Mouse (Mus musculus) lung, postnatal 10 days (tissue): ENCODE results near the gene Hoxc8.

ENCODE experiments used
- DNase-seq: peaks from one replicate; pipeline ENCODE4 v3.0.0; 2021

Gene Hoxc8

DNA sequence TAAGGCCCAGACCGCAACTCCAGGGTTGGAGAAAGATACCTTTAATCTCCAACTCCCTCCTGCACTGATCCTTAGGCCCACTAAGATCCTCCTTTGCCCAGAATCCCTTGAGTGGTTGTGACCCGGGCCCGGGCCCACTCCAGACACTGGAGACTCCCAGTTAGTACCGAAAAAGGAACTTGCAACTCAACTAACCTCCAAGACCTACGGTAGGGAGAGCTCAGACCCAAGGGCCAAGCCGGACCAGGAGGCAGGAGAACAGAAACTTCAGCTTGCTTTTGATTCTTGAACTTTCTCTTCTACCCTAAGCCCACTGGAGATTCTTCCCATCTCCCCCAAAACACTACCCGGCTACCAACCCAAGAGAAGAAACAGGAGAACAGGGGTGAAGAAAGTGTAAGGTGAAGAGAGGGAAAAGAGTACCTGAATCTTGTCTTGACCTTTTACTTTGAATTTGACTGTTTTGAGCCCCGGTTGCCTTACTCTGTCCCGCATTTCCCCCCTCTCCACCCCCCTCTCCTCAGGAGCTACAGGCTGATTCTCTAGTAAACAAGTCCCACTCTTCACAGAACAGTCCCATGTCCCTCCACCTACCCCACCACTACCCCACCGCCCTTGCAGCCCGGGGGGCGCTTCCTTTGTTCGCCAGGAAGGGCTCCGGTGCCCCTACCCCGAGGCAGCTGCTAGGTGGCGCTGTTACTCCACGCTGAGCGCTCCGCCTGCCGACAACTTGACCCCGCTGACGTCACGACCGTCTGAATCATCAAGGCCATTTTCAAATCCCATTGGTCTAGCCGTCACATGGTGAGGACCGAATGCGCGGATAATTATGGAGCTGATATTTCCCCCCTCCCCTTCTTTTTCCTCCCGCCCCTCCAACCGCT is 24.3 kb upstream of the Hoxc8 start:
- DNase-seq, result peak; percentile 74

DNA sequence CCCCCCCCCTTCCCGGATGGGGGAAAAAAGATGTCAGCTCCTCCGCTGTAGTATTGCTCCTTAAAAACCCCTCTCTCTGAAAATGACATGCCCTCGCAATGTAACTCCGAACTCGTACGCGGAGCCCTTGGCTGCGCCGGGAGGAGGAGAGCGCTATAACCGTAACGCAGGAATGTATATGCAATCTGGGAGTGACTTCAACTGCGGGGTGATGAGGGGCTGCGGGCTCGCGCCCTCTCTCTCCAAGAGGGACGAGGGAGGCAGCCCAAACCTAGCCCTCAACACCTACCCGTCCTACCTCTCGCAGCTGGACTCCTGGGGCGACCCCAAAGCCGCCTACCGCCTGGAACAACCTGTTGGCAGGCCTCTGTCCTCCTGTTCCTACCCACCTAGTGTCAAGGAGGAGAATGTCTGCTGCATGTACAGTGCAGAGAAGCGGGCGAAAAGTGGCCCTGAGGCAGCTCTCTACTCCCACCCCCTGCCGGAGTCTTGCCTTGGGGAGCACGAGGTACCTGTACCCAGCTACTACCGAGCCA is 23.6 kb upstream of the Hoxc8 start, which contains the start of gene Hoxc10:
Hoxc10 (plus strand) TSS at position 21 of the 536 bp plus-strand sequence.
- DNase-seq, result no peak

DNA sequence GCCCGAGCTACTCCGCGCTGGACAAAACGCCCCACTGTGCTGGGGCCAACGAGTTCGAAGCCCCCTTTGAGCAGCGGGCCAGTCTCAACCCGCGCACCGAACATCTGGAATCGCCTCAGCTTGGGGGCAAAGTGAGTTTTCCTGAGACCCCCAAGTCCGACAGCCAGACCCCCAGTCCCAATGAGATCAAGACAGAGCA is 23.2 kb upstream of the Hoxc8 start, which contains the start of gene Hoxc5:
Hoxc5 (plus strand) TSS at position 132 of the 199 bp plus-strand sequence.
- no peak for DNase-seq

DNA sequence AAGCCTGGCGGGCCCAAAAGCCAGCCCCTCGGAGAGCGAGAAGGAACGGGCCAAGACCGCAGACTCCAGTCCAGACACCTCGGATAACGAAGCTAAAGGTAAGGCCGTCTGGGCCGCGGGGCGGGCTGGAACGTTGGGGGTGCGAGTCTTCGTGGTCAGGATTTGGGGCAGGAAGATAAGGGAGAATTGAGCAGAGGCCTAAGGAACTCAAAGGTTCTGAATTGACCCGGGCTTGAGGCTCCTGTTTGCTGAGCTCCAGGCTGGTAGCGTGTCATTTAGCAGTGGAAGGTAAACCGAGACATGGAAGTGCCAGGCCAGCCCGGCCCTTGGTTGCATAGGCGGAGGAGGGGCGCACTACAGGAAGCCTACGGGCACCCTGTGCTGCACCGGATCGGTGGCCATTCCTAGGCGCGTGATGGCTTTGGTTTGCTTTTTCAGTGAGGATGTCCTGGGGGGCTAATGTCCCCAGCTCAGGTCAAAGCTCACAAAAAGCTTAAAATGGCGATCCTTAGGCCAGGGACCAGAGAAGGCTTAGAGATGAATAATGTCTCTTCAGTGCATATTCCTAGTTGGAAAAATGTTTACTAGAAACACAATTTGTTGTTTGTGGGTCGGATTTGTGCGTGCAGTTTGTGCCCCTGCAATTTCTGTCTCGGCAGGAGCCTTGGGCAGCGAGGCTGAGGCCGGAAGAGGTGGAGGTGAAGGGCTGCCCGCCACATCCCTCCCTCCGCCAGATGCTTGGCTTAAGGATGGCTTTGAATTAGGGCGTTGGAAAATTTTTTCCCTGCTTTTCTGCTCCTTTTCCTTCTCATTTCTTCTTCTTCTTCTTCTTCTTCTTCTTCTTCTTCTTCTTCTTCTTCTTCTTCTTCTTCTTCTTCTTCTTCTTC is 22.7 kb upstream of the Hoxc8 start:
- DNase-seq, result no peak

DNA sequence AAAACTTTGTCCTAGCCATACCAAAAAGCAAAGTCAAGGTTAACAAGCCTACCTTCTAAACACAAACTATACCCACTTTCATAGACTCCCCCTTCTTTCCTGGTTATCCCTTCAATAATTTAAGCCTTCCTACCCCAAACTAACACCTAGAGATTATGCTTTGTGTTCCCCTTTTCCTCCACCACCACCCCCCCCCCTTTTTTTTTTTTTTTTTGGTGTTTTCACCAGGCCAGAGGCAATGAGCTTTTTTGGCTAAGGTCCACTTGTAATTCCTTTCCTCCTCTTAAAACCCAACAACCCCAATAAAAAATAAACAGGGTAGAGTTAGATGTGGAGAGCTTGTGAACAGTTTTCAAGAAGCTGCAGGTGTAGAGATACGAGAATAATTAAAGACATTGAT is 21.1 kb upstream of the Hoxc8 start:
- DNase-seq, result no peak

DNA sequence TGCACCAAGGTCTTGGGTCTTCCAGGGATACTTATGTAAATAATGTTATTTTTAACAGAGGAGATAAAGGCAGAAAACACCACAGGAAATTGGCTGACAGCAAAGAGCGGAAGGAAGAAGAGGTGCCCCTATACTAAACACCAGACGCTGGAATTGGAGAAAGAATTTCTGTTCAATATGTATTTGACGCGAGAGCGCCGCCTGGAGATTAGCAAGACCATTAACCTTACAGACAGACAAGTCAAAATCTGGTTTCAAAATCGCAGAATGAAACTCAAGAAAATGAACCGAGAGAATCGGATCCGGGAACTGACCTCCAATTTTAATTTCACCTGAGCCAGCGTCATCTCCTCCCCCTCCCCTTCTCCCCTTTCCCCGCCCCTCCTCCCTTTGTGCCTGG is 19.7 kb upstream of the Hoxc8 start:
- peak; percentile 30 for DNase-seq

DNA sequence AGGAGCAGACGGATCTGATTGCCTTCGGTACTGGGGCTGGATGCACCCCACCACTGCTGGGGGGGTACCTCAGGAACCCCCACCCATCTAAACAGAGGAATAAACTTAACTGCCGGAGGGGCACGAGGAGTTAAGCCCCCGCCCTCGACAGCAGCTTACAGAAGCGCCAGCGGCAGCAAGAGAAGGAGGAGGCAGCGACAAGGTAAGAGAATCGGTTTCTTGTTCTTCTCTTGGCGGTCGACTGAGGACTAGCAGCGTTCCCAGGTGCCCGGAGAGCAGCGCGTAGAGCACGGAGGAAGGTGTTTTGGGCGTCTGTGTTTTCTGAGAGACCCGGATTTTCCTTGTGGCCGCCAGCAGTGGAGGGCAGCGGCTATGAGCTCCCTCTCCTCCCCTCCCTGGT is 18.2 kb upstream of the Hoxc8 start:
- DNase-seq, result no peak

DNA sequence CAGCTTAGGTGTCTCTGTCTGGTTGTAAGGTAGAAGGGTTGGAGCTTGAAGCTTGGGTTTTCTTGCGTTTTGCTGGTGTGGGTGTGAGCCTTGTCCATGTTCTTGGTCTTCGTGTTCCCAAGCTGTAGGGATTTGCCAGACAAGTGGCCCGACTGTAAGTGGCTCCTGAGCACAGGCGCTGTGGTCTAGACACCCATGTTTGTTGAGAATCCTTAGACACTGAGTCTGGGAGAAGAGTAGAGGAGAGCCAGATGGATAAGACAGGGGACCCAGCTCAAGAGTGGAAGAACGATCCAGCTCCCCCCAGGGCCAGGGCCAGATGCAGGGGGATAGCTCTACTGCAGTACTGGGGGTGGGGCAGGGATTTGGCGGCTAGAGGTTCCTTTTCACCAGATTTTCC is 17.7 kb upstream of the Hoxc8 start:
- no peak for DNase-seq

DNA sequence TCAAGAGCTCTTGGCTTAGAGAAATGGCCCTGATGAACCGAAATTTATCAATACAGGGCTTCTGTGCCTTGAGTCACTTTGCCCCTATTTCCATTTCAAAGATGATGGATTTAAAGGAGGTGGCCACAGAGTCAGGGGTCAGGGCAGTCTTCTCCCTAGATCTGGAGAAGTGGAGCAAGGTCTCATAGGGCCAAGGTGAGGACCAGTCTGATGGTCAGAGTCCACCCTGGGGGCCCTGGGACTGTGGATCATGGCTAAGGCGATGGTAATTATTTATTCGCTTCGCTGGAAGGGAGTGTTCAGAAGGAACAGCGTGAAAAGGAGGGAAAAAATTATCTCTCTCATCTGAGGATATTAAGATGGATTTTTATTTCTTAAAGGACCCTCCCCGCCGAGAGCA is 15.4 kb upstream of the Hoxc8 start:
- DNase-seq, result no peak

DNA sequence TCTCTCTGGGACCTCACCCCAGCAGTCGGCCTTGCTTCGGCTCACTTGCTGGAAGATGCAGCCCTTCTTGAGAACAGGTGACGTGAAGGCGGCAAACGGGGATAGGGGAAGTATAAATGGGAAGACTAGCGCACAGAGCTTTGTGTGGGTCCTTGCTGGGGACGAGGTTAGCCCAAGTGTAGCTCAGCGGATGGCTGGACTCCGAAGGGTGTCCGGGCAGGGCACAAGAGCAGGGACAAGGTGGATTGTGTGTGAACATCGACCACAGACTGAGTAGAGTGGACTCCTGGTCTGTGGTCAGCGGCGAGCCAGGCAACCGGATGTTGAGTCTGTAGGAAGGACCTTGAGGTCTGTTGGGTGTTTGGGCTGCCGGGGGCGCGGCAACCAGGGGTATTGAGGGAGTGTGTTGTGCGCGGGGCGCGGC is 14.7 kb upstream of the Hoxc8 start:
- no peak for DNase-seq

DNA sequence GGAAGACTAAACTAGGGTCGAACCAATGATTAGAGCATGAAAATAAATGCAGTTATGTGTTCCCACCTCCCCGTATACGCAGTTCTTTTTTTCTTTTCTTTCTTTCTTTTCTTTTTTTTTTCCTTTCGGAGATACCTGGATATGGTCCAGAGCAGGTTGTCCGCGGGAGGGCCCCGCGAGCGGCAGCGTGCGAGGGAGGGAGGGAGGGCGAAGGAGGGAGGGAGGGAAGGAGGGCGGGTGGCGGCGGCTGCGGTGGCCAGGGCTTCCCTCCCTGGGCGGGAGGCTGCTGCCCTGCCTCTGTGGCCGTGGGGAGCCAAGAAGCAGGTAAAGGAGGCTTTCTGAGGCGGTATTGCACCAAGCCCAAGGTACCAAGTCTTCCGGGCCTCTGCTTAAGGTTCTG is 14.2 kb upstream of the Hoxc8 start, which contains the start of gene Hoxc9:
Hoxc9 (plus strand) TSS at position 269 of the 400 bp plus-strand sequence.
- DNase-seq, result no peak

DNA sequence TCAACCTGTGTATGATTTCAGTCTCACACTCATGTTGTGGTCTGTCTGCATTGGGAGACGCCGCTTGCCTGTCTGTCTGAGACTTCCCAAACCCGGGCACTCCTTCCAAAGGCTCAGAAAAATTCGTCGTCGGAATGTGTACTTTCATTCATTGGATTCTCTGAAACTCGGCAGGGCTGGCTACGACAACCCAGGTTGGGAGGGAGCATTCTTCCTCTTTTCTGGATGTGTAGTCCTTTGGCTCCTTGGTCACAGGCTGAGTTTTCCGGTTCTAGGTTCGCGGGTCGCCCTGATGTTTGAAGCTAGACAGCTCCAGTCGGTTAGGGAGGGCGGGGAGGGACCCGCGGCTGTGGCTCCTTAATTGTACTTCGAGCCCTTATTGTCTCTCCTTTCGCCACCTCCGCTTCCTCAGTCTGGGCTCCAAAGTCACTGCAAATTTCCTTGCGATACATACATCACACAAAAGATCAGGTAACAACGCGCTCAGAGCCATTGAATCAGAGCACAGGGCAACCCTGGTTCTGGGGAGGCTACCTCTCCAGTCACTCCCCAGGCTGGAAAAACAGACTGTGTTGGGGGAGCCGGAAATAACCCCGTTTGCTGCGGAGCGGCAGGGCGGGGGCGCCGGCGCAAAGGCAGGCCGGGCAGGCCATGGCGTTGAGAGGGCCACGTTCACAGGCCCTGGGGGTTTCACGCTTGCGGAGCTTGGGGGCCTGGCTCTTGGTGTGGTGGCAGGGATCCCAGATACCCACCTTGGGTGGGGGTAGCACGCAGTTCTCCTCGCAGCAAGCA is 13.6 kb upstream of the Hoxc8 start:
- no peak for DNase-seq

DNA sequence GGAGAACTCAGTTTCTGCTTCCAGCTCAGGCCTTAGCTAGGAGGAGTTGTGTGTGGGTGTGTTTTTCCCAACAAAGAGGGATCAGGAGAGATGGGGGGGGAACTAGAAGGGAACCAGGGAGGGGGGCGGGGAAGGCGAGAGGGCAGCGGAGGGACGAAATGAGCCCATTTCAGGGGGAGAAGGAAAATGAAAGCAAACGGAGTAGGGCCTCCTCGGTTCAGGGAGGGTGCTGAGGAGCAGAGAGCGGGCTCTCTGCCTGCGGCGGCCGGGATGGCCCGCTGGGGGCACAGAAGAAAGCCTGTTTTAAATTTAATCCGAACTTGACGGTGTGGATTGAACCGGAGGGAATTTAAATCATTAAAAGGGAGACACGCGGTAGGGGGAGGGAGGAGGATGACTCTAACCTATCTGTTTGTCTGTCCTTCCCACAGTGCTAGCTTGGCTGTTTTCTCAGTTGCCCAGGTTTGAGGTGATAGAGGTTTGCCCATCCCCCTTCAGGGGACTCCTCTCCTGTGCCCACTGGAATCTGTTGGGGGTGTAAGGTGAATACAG is 12.9 kb upstream of the Hoxc8 start:
- no peak for DNase-seq

DNA sequence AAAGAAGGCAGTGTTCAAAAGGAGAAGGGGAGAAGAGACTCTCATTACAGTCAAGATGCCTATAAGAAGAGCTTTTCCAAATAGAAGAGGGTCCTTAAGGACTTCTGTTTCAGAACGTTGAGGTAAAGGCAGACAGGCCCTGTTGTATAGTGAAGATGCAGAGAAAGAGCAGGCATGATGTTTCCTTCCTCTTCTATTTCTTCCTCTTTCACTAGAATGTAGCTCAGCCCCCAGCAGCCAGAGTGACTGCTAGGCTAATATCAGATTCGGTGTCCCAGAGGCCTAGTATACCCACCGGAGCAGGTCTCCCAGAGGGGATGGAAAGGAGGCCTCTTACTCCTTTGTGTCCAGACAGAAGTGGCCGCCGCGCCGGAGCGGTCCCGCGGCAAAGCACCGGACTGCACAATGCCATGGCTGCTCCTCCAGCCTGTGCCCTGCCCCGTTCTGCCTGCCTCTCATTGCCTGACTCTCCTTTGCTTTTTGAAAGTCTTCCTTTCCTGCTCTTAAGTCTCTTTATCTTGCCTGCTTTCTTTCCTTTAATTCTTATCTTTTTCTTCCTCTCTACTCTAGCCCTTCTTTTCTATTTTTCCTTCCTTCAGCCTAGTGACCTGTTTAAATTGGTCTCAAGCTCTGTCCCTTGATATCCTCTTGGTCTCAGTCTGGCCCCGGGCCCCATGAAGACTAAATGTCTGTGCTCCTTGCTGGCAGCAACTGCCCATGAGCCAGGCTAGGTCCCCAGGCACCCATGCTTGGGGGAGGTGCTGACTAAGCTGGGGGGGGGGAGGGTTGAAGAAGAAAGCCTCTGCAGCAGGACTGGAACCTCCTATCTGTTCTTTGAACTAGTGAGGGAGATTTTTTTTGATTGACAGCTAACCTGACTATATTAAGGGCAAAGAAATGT is 11.5 kb upstream of the Hoxc8 start:
- no peak for DNase-seq

DNA sequence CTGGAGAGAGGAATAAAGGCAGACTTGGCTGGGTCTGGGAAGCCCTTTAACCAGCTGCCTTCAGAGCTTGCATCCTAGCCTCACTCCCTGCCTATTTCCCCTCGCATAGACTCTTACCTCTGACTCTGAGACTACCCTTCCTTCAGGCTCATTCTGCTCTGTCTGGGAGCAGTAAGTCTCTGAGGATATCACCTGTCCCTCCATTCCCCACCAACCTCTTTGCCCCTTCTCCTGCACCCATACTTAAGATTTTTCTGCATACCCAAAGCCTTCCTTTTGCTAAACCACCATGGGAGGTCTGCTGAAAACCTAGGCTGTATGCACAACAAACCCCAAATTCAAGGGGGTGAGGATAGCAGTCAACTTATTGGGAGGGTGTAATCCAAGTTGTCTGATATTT is 10.5 kb upstream of the Hoxc8 start:
- DNase-seq, result no peak

DNA sequence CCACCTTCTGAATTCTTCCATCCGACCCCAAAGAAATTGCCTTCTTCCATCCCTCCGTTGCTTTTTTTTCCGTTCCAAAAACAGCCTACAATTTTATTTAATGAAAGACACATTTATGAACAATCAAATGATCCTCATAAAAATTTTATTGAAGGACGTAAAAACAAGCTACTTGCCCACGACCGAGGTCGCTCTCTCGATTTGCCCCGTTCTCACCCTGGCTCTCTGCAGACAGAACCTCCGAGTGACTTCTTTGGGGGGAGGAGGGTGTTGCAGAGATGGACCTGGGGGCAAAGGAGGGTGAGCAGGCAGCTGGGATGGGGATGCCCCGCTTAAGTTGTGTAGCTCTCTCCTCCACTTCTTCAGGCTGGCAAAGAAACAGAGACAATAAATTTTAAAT is 10.1 kb upstream of the Hoxc8 start:
- DNase-seq, result no peak

DNA sequence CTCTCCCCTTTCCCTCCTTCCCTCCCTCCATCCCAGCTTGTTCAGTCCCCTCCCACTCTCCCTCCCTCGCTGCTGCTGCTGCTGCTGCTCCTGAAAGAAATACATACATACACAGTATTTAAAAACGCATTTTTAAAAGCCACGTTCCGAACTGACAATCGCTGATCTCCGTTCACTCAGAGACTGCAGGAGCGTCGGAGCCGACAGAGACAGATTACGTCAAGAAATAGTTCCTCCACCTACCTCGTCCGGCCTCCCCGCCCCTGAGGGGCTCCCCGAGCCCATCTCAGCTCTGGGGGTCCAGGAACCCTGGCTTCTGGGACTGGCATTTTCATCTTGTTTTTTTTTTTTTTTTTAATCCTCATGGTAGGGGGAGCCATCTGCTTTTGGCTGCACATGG is 9.5 kb upstream of the Hoxc8 start:
- no peak for DNase-seq

DNA sequence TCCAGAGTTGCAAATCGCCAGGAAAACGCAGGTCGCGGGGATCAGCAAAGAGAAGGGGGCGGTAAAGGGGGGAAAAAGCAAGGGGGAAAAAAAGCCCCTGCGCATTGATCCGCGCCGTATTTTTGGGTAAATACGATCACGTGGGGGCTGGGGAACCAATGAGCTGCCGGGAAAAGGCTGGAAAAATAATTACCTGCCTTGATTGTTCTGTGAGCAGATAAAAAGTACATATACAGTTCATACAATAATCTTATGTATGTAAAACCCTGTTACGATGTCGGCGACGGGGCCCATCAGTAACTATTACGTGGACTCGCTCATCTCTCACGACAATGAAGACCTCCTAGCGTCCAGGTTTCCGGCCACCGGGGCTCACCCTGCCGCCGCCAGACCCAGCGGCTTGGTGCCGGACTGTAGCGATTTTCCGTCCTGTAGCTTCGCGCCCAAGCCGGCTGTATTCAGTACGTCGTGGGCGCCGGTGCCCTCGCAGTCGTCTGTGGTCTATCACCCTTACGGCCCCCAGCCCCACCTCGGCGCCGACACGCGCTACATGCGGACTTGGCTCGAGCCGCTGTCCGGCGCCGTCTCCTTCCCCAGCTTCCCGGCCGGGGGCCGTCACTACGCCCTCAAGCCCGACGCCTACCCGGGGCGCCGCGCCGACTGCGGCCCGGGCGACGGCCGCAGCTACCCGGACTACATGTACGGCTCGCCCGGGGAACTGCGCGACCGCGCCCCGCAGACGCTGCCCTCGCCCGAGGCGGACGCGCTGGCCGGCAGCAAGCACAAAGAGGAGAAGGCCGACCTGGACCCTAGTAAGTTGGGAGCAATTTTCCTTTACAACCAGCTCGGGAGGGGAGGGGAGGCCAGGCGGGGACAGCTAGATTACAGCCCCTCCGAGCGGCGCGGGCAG is 8.8 kb upstream of the Hoxc8 start:
- no peak for DNase-seq

DNA sequence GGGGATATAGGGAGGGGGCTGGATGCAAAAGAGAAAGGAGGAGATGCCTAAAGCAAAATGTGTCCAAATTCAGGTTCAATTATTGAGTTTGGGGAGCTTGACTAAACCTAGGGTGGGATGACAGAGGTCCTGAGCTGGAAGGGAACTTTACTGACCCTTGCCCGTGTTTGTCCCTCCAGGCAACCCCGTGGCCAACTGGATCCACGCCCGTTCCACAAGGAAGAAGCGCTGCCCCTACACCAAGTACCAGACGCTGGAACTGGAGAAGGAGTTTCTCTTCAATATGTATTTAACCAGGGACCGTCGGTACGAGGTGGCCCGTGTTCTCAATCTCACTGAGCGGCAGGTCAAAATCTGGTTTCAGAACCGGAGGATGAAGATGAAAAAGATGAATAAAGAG is 6.7 kb upstream of the Hoxc8 start:
- DNase-seq, result no peak

DNA sequence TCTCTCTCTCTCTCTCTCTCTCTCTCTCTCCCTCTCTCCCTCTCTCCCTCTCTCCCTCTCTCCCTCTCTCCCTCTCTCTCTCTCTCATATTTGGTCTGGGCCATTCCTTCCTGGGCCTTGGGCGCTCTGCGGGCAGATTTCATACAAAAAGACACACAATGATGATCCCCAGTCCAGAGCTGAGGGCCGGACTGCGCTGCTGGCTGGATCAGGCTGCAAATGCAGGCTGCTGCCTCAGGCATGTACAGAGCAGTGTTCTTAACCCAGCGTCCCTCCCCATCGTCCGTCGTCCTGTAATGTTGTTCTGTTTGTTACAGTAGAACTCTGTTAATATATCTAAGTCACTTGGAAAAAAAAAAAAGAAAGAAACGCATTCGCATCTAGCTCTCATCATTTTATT is 5.9 kb upstream of the Hoxc8 start:
- no peak for DNase-seq

DNA sequence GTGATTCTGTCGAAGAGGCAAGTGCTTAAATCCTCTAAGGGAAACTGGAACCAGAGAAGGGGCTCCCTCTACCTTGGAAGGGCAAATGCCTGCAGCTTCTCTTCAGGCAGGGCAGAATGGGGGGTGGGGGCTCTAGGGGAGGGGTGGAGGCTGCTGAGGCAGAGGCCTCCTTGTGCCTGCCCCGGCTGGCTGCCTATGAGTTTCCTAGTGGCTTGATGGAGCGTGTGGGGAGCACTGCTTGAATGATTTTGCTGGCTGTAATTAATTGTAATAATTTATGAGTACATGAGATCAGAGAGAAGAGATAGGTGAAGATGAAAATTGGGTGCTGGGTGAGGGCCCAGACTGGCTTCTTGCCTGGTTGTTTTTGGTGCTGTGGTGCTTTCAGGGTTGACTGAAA is 5.5 kb upstream of the Hoxc8 start:
- DNase-seq, result no peak
